Mouse (Mus musculus) liver, adult 2 months (tissue): ENCODE results near the gene Ddx4. TPM values are rescaled to one million over a fixed set of nuclear protein-coding genes. Genes with fewer than 3 reads are reported as not detected.
A peak's percentile ranks its signal among the peaks of the same experiment; 100 is the strongest.
"Not testable (repeated sequence)": the region's sequence is repeated elsewhere in the genome, so short reads cannot be mapped to it uniquely, and the experiment has no call there.

Source experiments
- DNase-seq: peaks from one replicate; pipeline ENCODE4 v3.0.0-alpha.2; 2011; ENCODE audit warnings: low read depth, low spot score; ENCODE audit errors: extremely low read depth
- H3K27ac ChIP-seq: fragments of 200-500 bp; replicated peaks from 2 replicates; pipeline ENCODE4 v1.5.1; 2012; ENCODE audit warnings: low read depth, mild to moderate bottlenecking, control low read depth, inconsistent platforms, low read length; ENCODE audit not compliant: insufficient read depth
- H3K27me3 ChIP-seq: fragments of 200-500 bp; 2 replicates; pipeline ENCODE4 v1.6.1; 2012; ENCODE audit warnings: mild to moderate bottlenecking, moderate library complexity, low read length, inconsistent platforms; ENCODE audit not compliant: control insufficient read depth, insufficient read depth
- H3K36me3 ChIP-seq: fragments of 200-500 bp; 2 replicates; pipeline ENCODE4 v1.6.1; 2012; ENCODE audit warnings: low read length, inconsistent platforms; ENCODE audit not compliant: control insufficient read depth, insufficient read depth
- H3K4me1 ChIP-seq: fragments of 200-500 bp; 2 replicates; pipeline ENCODE4 v1.6.1; 2011; ENCODE audit warnings: low read length; ENCODE audit not compliant: control insufficient read depth, insufficient read depth
- H3K4me3 ChIP-seq: fragments of 200-500 bp; 2 replicates; pipeline ENCODE4 v1.5.1; 2011; ENCODE audit warnings: low read depth, mild to moderate bottlenecking, control low read depth, low read length, moderate library complexity; ENCODE audit not compliant: insufficient read depth
- H3K79me2 ChIP-seq: fragments of 200-500 bp; 2 replicates; pipeline ENCODE4 v1.6.1; 2012; ENCODE audit warnings: inconsistent platforms, mild to moderate bottlenecking, low read length, moderate library complexity; ENCODE audit not compliant: control insufficient read depth, insufficient read depth
- H3K9ac ChIP-seq: fragments of 200-500 bp; 2 replicates; pipeline ENCODE4 v1.6.1; 2012; ENCODE audit warnings: low read depth, mild to moderate bottlenecking, control low read depth, inconsistent platforms, low read length
- CTCF ChIP-seq: fragments of 200-500 bp; IDR thresholded peaks from 2 replicates; pipeline ENCODE4 v1.5.1; 2011; ENCODE audit warnings: low read depth, low read length, control low read depth
- POLR2A ChIP-seq: fragments of 200-500 bp; IDR thresholded peaks from 2 replicates; pipeline ENCODE4 v1.6.1; 2011; ENCODE audit warnings: low read length, control low read depth; ENCODE audit not compliant: insufficient read depth; ENCODE audit errors: extremely low read depth
- WGBS: fragments of 180-500 bp; shearing (Covaris S2); methylation state at CpG from one replicate; pipeline ENCODE4 v1.1.7; 2018; 5-methylcytosine and 5-hydroxymethylcytosine counted together
- polyA plus RNA-seq: library from polyadenylated mRNA; depleted of rRNA; stranded (reverse); fragments of >200 nt; gene quantifications from 2 replicates; pipeline ENCODE4 v1.2.3, GENCODE M21; 2012
- total RNA-seq: library from RNA; depleted of rRNA; stranded (reverse); fragments of >200 nt; gene quantifications from 2 replicates; pipeline ENCODE4 v1.2.3, GENCODE M21; 2014

Ddx4 gene
- total and polyA plus RNA-seq, 2 experiments: not detected

GRCm38 (mm10) chr13:112604411-112604810 is 47.9 kb downstream of the Ddx4 start:
- peaks cover 5% of the 10 kb centered on the region; the same call in 1 of the 2 replicates for H3K4me1 ChIP-seq
- no peaks in the 10 kb centered on the region for H3K79me2 ChIP-seq
- no peaks in the 10 kb centered on the region for H3K27me3 ChIP-seq
- no peak overlapping the region for H3K4me3 ChIP-seq
- H3K36me3 ChIP-seq: no peaks in the 10 kb centered on the region
- peak; percentile 72 for DNase-seq
- no peak for TF ChIP-seq POLR2A
- TF ChIP-seq CTCF: no peak
- no peak overlapping the region for H3K27ac ChIP-seq
- 23% methylated on average over 4 of the region's 4 CpGs for WGBS
- no peak overlapping the region for H3K9ac ChIP-seq

DNA sequence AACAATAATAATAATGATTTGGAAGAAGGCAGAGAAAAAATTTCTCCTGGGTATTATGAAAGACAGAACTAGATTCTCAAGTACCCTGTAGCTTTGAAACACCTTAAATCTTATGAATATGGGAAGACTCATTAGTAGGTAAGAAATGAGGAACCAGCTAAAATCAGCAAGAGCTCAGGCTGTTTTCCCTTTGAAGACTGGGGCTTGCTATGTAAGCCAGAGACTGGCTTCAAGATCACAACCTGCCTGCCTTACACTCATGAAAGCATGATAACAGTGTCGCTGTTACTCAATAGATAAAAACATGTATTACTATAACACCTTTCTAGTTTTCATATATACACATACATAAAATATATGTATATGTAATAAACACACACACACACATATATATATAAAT is 48.4 kb downstream of the Ddx4 start:
- no peak overlapping the region for H3K4me3 ChIP-seq
- H3K79me2 ChIP-seq: no peaks in the 10 kb centered on the region
- H3K27me3 ChIP-seq: no peaks in the 10 kb centered on the region
- no peak overlapping the region for H3K27ac ChIP-seq
- H3K4me1 ChIP-seq: peaks cover 5% of the 10 kb centered on the region; the same call in 1 of the 2 replicates
- 90% methylated on average over 1 of the region's 1 CpGs for WGBS
- H3K9ac ChIP-seq: no peak overlapping the region
- no peak for DNase-seq
- no peaks in the 10 kb centered on the region for H3K36me3 ChIP-seq
- TF ChIP-seq POLR2A: no peak
- no peak for TF ChIP-seq CTCF

DNA sequence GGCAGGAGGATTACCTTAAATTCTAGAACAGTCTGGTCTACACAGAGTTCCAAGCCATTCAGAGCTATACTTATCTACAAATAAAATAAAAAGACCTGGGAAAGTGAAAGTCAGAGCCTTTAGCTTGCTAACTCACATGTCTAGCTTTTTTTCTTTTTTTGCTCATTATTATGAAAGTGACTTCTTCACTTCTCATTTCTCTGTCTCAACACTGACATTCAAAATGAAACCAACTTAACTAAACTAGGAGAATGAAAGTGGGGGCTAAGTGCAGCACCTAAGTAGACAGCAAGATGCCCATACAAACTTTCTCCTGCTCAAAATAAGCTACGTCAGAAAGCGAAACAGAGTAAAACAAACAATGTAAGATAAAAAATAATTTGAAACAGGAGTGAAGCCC is 49.7 kb downstream of the Ddx4 start:
- DNase-seq: peak; percentile 14
- no peak for TF ChIP-seq CTCF
- TF ChIP-seq POLR2A: no peak
- Histone ChIP-seq H3K27ac (no peak overlapping the region), H3K79me2 (no peaks in the 10 kb centered on the region), H3K36me3 (no peaks in the 10 kb centered on the region), H3K4me3 (no peak overlapping the region), H3K9ac (no peak overlapping the region), H3K4me1 (peaks cover 2% of the 10 kb centered on the region; the same call in 1 of the 2 replicates), H3K27me3 (no peaks in the 10 kb centered on the region)
- 91% methylated on average over 2 of the region's 2 CpGs for WGBS

GRCm38 (mm10) chr13:112594260-112594659 is 58.0 kb downstream of the Ddx4 start, which contains the start of gene Il31ra:
Gene Il31ra (minus strand): TSS chr13:112594360.
- not testable (repeated sequence) for DNase-seq, H3K79me2 ChIP-seq, H3K27ac ChIP-seq, H3K27me3 ChIP-seq, H3K4me3 ChIP-seq, H3K9ac ChIP-seq, H3K4me1 ChIP-seq, H3K36me3 ChIP-seq
- 95% methylated on average over 6 of the region's 8 CpGs for WGBS

- H3K36me3 ChIP-seq: no peaks in the 10 kb centered on the region
- H3K4me1 ChIP-seq: no peaks in the 10 kb centered on the region
- no peak for DNase-seq
- H3K27me3 ChIP-seq: no peaks in the 10 kb centered on the region
- TF ChIP-seq POLR2A (no peak), CTCF (no peak)
- no peak overlapping the region for H3K9ac ChIP-seq
- H3K4me3 ChIP-seq: no peak overlapping the region
- no peaks in the 10 kb centered on the region for H3K79me2 ChIP-seq
- 46% methylated on average over 2 of the region's 2 CpGs for WGBS
- H3K27ac ChIP-seq: no peak overlapping the region
These were observed 62.0 kb downstream of the Ddx4 start for GRCm38 (mm10) chr13:112590254-112590653.

- H3K27me3 ChIP-seq: no peaks in the 10 kb centered on the region
- no peak for TF ChIP-seq POLR2A
- no peak for TF ChIP-seq CTCF
- no peaks in the 10 kb centered on the region for H3K36me3 ChIP-seq
- H3K4me3 ChIP-seq: no peak overlapping the region
- H3K4me1 ChIP-seq: no peaks in the 10 kb centered on the region
- H3K27ac ChIP-seq: no peak overlapping the region
- no peak for DNase-seq
- H3K79me2 ChIP-seq: no peaks in the 10 kb centered on the region
- no peak overlapping the region for H3K9ac ChIP-seq
These were observed 62.6 kb downstream of the Ddx4 start for GRCm38 (mm10) chr13:112589625-112590024.
